Mouse (Mus musculus): ENCODE measurements around the gene Slc12a1.

Gene Slc12a1

DNA sequence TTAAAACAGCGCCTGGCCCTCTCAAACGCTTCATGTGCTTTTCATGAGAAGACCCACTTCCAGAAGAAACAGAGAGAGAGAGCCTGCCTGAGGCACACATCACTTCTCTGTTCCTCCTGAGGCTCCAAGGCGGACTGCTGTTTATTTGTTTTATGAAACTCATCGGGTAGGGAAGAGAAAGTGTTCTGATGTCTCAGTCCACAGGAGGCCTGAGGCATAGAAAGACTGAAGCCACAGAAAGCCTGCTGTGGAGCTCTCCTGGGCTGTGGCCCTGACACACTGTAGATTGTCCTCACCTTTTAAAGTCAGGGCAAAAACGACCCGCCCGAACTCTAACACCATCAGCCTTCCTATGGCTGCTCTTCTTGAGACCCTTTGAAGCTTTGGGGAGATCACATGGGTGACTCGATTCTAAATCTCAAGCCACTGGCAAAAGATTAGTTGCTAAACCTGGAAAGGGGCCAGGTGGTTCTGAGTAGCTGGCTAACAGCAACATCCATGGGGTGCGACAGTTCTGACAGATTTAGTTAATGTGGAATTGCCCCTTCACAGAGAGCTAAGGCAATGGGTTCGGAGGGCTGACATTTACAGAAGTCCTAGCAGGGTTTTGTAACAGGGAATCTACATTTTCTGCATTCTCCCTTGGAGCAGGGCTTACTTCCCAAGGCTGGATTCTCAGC, 59.7 kb downstream of the Slc12a1 start:
- DNase-seq, result no peak

DNA sequence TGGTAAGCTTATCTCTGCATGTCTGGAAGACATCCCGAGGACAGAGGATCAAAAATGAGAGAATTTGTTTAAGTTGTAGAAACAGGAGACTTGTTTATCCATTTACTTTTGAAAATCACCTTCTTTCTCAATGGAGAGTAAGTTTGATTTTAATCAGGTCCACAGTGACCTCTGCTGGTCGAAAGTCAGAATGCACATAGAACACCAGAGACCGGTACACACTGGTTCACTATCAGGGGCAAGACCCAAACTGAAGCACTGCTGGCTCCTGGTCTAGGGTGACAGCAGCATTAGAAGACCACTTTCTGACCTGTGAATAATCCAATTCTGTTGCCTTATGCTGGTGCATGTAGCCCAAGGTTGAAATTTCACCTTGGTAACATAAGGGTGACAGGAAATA, 62.3 kb downstream of the Slc12a1 start:
- peak; percentile 84 for DNase-seq

DNA sequence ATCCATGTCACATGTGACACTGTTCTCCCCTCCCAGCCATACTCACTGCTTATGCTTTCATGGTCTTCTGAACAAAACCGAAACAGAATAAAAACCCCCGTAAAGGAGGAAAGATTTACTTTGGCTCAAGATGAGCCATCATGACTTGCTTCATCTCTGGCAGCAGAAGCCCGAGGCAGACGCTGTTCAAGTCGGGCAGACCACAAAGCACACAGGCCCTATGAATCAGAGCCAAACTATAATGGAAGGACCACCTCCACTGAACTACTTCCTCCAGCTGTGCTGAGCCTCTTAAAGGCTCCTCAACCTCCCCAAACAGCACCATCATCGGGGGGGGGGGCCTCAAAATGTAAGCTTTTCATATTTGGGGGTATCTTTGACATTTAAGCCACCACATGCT, 65.0 kb downstream of the Slc12a1 start:
- no peak for DNase-seq

DNA sequence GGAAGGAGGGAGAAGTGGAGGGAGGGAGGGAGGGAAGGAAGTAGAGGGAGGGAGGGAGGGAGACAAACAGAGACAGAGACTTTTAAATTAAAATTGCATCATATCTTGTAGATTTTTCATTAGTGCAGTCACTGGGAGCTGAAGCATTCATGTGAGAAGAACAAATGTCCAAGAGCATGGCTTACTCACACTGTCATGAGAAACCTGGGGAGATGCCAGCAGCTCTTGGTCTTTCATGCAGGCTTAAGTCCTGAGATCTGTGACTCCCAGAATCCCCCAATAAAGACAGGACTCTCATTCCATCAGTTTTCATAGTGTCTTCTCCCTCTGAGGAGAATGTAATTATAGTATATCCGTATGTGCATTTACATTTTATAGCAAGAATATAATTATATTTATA, 66.3 kb downstream of the Slc12a1 start:
- DNase-seq, result no peak

DNA sequence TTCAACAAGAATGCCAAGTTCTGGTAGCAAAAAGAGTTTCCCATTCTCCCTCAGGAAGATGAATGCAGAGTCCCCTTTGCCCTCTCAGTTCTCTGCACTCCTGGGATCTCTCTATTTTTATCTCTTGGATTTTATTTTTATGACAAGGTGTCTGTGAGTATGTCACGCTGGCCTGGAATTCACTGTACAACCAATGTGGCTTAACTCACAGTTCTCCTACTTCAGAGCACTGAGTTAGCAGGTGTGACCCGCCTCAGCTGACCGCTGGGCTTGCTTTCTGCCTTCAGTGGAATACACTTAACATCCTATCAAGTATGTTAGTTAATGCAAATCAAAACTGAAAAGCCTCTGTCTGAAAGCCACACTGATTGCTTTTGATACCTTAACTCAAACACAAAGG, 67.0 kb downstream of the Slc12a1 start:
- no peak for DNase-seq

DNA sequence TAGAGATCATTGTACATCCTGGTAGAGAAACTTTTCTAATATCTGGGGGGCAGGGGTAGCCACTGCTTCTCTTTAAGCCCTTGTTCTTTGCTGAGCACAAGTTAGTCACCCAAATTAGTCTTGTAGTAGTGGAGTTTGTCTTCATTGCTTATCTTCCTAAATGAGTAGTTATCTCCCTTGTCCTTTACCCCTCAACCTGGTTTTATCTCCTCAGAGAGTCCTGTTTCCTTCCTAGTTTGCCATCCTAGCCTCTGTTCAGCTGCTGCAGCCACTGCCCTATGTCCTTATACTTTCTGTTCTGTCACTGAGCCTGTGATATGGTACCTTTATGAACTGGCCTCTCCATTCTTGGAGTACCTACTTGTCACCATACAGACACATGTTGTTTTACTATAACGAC, 69.4 kb downstream of the Slc12a1 start:
- DNase-seq, result no peak

DNA sequence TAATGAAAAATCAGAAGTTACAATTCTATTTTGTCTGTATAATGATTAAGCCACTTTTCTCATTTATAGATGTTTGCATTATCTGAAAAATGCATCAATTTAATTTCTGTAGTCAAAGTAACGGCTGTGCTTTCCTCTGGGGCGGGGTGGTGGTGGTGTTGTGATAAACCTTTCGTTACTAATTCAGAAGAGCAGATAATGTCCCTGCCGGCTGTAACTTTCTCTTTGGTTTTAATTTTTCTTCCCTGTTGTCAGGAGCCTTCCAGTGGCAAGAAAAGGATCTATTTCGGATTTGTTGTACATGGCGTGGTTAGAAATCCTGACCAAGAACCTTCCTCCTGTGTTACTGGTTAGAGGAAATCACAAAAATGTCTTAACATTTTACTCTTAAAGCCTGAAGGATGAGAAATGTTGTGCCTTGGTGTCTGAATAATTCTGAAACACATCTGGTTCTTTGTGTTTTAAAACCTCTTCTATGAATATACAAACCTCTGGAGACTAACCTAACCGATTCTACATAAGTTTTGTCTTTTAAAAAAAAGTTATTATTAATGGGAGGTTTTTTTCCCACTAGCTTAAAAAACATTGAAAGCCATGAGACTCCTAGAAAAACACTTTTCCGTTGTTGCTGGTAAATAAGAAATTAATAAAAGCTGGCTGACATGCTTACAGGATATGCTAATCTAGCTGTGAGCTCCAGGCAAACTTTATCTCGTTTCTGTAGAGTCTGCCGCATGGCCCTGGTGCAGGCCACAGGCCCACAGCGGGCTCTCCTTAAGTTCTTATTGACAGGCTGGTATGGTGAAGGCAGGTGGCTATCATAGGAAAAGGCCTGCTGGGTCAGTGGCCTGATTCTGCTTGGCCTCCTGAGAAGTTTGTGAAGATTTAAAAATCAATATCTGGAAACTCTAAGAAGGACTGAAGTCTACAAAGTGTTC, 76.4 kb downstream of the Slc12a1 start:
- no peak for DNase-seq

DNA sequence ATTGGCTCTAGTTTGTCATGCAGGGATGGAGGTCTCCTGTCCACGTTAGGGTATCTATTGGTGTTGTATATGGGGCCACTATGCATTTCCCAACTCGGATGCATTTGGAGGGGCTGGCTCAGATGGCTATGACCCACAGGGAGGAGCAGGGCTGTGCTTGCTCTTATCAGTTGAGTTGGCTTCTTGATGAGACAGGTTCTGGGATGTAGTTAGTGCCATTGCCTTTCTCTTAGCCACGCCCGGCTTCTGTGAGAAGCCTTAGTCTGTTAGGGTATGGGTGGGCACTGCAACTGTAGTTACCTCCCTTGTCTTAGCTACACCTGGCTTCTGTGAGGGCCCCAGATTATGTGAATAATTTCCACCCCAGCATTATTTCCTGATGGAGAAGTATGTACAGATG, 79.9 kb downstream of the Slc12a1 start:
- no peak for DNase-seq

DNA sequence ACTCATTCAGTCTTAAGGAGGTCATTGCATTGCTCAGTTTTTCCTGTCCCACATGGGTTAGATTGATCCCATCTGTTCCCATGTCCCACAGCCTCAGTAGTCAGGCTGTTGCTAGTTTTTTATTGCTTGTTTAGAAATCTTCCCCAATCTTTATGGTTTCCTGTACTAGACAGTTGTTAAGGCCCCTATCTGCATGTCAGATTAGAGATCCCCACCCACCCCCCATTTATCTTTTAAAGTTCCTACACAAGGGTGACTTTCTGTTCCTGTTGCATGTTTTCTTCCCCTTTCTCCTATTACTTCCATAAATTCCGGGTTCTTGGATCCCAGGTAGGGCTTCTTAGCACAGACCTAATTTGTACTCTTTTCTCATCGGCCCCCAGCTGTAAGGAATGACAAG, 81.2 kb downstream of the Slc12a1 start:
- DNase-seq, result no peak

DNA sequence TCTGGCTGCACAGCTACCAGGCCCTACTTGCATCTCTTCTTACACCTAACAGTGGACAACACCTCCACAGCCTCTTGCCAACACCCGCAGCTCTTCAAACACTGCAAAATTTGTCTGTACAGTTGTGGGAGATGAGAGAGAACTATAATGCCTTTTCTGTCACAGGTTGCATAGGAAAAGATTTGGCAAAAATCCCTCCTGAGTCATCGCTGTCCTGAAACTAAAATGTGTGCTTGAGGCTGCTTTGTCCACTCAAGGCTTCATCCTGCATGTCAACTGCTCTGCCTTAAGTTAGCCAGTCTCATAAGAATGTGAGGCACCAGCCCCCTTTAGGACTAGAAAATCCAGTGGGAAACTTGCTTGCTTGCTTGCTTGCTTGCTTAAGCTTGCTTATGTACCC, 81.7 kb downstream of the Slc12a1 start:
- DNase-seq, result no peak

DNA sequence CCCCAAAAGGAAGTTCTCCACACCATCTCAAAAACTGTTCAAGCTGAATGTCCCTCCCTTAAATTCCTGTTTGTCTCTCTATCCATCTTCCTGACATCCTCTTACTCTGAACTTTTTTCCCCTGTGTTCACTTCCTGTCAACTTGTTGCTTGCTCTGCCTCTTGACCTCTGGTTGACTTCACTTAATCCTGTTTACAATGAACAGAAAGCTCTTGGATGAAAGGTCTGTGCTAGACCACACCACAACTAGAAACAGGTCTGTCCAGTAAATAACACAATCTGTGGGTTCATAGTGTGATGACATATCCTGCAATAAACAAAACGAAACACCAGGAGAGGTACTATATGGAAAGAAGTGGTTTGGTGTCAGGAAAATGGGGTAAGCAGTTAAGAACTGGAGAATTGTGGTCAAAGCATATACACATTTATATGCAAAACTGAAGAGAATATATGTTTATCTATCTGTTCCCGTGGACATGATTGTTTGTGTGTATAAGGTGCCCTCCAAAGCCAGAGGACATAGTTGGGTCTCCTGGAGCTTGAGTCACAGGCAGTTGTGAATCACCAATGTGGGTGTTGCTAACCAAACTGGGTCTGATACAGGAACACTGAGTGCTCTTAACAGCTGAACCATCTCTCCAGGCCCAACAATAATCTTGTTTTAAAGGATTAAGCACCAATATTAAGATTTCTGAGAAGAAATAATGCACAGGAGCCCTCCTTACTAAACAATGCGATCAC, 93.4 kb downstream of the Slc12a1 start:
- no peak for DNase-seq

DNA sequence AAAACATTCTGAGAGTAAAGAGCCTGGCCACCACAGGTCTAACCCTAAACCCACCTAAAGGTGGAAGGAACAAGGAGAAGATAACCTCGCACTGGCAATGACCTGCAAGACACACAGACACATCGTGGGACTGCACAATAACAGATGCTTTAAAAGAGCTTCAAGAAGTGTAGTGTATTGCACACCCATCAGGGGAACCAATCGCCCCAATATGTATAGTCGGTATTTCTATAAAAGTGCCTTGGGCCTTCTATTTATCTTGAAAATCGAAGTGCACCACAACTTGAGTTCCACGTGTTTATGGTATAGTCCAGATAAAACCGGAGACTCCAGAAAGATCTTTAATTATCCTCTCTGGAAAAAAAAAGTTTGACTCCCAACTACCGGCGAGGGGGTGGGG, 94.4 kb downstream of the Slc12a1 start:
- DNase-seq, result no peak

DNA sequence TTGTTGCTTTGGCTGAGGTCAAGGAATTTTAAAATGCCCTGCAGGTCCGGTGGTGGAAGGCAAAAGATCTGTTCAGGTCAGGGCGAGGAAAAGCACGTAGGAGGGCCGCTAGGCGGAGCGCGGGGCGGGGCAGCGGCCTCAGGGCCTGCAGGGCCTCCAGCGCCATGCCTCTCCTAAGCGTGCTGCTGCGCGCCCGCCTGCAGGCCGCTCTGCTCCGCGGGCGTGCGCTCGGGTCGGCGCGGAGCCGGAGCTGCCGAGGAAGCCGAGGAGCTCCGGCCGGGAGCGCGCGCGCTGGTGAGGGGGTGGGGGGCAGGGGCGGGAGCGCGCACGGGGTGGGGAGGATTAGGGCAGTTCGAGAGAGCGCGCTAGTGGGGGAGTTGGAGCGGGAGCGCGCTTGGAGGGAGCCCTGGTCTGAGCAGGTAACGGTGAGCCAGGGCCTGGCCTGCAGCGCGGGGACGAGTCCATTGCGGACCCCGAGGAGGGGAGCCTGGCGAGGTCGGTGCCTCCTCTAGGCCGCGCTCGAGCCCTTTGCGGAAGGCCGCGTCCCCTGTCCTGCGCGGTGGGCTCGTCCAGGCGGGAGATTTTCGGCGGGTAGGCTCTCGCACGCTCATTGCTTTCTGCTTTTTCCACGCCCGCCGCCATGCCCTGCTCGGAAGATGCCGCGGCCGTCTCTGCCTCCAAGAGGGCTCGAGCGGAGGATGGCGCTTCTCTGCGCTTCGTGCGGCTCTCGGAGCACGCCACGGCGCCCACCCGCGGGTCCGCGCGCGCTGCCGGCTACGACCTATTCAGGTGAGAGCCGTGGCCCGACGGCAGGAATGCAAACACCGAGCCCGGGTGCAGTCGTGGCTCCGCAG, 95.0 kb downstream of the Slc12a1 start, which contains the start of gene Dut:
Gene Dut, plus strand, starts transcription at position 83 of the 854 bp plus-strand sequence.
- peak; percentile 84 for DNase-seq

DNA sequence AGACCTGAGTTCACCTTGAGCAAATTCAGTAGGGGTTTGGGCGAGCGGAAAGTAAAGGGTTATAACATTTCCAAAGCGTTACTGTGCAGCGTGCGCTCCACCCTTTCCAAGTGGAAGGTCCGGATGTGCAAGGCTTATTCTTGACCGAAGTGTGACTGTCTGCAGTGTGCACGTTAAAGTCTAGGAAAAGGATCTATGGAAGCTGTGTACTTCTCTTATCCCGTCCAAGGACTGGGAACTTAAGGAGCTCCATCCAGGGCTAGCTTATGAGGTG, 95.6 kb downstream of the Slc12a1 start:
- no peak for DNase-seq

DNA sequence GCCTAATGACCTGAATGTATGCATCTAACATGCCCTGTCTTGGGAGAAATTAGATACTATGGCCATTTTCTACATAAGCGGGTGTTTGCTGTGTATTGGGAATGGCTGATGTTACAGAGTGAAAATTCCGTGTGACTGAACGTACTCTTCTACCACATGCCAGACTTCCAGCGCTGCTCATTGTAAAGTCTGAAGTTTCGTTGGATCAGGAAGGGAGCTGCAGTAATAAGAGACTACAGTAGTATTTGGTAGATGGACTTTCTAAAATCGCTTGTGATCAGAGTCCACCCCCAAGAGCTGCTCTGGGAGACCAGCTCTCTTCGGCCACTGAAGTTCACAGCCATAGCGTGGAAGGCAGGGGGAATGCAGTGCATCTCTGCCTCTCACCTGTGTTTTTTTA, 96.0 kb downstream of the Slc12a1 start:
- no peak for DNase-seq

DNA sequence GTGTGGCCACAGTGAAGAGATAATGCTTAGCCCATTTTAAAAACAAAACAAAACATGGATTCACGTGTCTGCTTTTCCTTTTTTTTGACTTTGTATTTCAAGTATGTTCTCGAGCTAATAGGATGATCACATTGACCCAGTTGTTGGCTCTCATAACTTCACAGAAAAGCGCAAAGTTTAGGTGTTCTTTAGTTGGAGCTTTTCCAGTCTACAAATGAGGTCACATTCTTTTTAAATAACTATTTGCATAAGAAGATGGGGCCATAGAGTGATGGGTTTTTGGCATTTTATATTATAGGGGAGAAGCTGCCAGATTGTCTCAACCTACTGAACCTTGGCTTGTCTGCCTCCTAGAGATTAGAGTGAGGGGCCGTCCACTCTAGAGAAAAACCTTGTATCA, 97.0 kb downstream of the Slc12a1 start:
- DNase-seq, result no peak

DNA sequence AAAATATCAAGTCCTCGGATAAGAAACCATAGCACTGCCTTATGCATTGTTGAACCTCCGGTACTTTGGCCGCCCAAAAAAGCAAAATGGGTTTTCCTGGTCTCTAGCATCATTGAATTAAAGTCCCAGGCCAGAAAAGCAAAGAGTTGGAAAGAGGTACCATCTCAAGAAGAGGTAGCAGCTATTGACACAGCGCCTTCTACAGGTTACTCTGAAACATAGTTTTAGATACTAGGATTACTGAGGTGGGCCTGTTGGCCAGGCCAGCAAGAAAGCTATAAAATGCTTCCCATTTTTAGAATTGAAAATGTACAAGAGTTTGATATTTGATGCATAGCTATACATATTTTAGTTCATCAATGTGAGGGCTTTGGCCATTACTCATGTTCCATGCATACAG, 97.6 kb downstream of the Slc12a1 start:
- DNase-seq, result no peak

DNA sequence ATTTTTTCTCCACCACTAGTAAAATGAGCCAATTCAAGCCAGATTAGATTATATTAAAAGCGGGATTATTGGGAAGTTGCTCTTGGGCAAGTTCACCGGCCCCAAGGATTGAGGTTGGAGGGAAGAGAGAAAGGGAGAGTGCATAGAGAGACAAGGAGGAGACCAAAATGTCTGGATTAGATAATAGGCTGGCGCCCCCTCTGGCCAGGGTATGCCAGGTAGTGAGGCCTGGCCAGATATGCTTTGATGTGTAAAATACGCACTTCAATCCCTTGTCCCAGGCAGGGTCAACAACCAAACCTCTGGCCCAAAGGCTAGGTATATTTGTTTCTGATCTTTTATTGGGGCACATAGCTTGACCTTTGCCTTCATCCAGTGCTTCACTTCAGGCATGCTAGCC, 99.5 kb downstream of the Slc12a1 start:
- no peak for DNase-seq

DNA sequence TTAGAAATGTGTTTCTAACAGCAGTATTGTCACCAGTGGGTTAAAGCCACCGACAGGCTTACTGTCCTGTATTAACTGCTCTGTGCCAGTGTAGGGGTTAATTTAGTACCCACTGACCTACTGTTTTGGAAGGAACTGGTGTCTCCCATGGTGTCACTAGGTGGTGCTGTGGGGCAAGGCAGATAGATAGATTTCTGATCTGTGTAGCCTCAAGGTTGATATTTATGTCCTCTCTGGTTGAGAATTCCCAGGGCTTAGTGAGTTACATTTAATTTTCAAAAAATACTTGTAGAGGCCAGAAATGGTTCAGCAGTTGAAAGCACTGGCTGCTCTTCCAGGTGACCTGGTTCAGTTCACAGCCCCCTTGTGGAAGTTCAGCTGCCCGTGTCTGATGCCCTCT, 100.0 kb downstream of the Slc12a1 start:
- DNase-seq, result peak; percentile 46

DNA sequence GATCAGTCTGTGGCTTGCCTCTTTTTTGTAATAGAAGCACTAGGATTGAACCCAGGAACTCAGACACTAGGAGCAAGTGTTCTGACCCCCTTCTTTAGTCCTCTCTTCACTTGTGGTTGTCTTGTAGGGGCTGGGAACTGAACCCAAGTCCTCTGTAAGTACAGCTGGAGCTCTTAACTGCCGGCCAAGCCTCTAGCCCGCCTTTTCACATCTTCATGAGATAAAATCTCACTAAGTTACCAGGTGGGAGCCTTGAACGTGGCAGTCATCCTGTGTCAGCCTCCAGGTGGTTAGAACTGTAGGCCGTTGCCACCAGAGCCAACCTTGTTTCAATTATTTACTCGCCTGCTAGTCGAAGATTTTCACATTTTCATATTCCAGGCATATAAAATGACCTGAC, 101.4 kb downstream of the Slc12a1 start:
- no peak for DNase-seq

DNA sequence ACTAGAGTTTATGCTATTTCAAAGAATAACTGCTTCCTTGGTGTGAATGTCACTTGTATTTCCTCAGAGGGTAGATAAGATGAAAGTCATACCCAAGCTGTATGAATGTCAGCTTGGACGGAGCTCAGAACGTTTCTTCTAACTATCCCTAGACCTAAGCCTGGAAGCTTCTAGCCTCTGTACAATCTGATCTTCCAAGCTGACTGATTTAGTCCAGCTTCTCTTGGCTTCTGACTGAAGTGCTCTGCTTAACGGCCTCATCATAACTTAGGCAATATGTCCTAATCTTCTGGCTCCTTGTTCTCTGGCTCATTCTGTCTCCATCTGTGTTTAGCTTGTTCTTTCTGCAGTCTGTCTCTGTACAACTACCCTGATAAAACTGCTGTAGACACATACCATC, 102.3 kb downstream of the Slc12a1 start:
- DNase-seq, result no peak

DNA sequence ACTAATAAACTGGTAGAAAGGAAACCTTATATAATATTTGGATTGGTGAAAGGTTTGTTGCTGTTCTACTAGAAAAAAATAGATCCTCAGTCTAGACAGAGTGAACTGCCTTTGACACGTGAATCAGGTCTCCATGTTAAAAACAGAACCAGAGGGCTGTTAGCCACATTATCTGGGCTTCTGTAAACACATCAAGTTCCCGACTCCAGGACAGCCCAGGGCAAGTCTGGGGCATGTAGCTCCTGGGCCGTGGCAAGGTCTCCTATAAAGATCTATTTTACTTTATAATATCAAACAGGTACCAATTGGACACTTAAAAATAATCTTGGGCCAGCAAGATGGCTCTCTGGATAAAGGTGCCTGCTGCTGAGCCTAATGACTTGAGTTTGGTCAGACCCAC, 103.6 kb downstream of the Slc12a1 start:
- DNase-seq, result no peak
